Mouse (Mus musculus): ENCODE data around the gene Cfap73. TPM values are rescaled to one million over a fixed set of nuclear protein-coding genes. Genes with fewer than 3 reads are reported as not detected.

The Cfap73 gene
- polyA plus RNA-seq, 1 experiment from 2014 or later: not detected

DNA sequence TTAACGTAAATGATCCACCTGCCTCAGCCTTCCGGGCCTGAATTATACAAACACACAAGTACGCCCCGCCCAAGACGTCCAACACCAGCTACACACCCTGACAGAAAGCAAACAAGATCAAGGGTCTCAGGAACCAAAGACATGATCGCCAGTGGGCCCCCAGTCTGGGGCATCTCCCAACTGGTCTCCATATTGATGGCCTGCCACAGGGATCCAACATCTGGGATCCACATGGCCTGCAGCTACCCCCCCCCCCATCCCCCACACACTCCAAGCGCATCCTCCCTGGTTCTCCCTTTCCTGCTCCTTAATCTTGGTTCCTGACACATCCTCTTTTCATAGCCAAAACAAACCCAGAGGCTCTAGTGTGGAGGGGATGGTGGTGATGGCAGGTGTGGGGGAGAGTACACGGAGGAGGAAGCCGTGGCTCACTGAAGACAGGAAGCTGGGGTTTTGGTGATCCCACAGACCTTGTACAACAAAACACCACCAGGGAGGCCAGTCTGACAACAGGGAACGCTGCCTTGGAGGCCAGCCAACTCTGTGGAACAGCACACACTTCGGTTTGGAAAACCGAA lies 55.4 kb downstream of the Cfap73 start:
- H3K36me3 ChIP-seq (ENCODE audit: insufficient read depth): peaks cover 31% of the 10 kb centered on the region; the same call in 1 of the 2 replicates
- H3K4me3 ChIP-seq (ENCODE audit: low read depth, low read length): no peak overlapping the region
- H3K27ac ChIP-seq (ENCODE audit: low read depth): peak overlapping the region; percentile 44; the same call in 1 of the 2 replicates
- no peak for TF ChIP-seq CTCF (IDR thresholded peaks at IDR 0.05; ENCODE audit: low read depth)
- H3K9me3 ChIP-seq (ENCODE audit: low read depth, low read length): no peaks in the 10 kb centered on the region
- 14% methylated on average over 12 of the region's 12 CpGs for WGBS
- H3K9ac ChIP-seq: no peak overlapping the region
- H3K27me3 ChIP-seq (ENCODE audit: insufficient read depth, low read length): no peaks in the 10 kb centered on the region
- DNase-seq (peak; percentile 82), ATAC-seq (ENCODE audit: insufficient read depth) (peak; percentile 57; the same call in 1 of the 2 replicates)
- peak overlapping the region; percentile 25; the same call in 1 of the 2 replicates for H3K4me2 ChIP-seq
- H3K4me1 ChIP-seq (ENCODE audit: insufficient read depth): peaks cover 21% of the 10 kb centered on the region

Other genes starting within 250 kb of the Cfap73 start
- not detected in 2 replicates for gene Lhx5, start 202.5 kb downstream of the Cfap73 start, polyA plus RNA-seq (2014; fragmentation: Nextera tagmentation; extraction: Ambion mirVana)
- gene Sdsl, start 161.4 kb downstream of the Cfap73 start, polyA plus RNA-seq (2014; fragmentation: Nextera tagmentation; extraction: Ambion mirVana): 3.3 and 4.7 TPM in 2 replicates
- not detected in 2 replicates for gene Sds, start 157.7 kb downstream of the Cfap73 start, polyA plus RNA-seq (2014; fragmentation: Nextera tagmentation; extraction: Ambion mirVana)
- 46.3 and 49.6 TPM in 2 replicates for gene Plbd2, start 130.6 kb downstream of the Cfap73 start, polyA plus RNA-seq (2014; fragmentation: Nextera tagmentation; extraction: Ambion mirVana)
- 2.7 and 3.6 TPM in 2 replicates for gene Slc8b1, start 123.1 kb downstream of the Cfap73 start, polyA plus RNA-seq (2014; fragmentation: Nextera tagmentation; extraction: Ambion mirVana)
- gene Tpcn1, start 45.6 kb downstream of the Cfap73 start, polyA plus RNA-seq (2014; fragmentation: Nextera tagmentation; extraction: Ambion mirVana): 16.5 and 17.0 TPM in 2 replicates
- 0.35 and 0.37 TPM in 2 replicates for gene Iqcd, start 45.2 kb downstream of the Cfap73 start, polyA plus RNA-seq (2014; fragmentation: Nextera tagmentation; extraction: Ambion mirVana)
- 7.2 and 9.5 TPM in 2 replicates for gene Rita1, start 21.6 kb downstream of the Cfap73 start, polyA plus RNA-seq (2014; fragmentation: Nextera tagmentation; extraction: Ambion mirVana)
- 31.5 and 37.2 TPM in 2 replicates for gene Ddx54, start 21.5 kb downstream of the Cfap73 start, polyA plus RNA-seq (2014; fragmentation: Nextera tagmentation; extraction: Ambion mirVana)
- 0.15 TPM in 1 of 2 replicates, not detected in the other for gene Rasal1, start 14.6 kb upstream of the Cfap73 start, polyA plus RNA-seq (2014; fragmentation: Nextera tagmentation; extraction: Ambion mirVana)
- gene Dtx1, start 77.7 kb upstream of the Cfap73 start, polyA plus RNA-seq (2014; fragmentation: Nextera tagmentation; extraction: Ambion mirVana): 2.2 and 2.8 TPM in 2 replicates
- gene Oas2, start 115.6 kb upstream of the Cfap73 start, polyA plus RNA-seq (2014; fragmentation: Nextera tagmentation; extraction: Ambion mirVana): 0.28 and 0.57 TPM in 2 replicates
- gene Oas3, start 143.4 kb upstream of the Cfap73 start, polyA plus RNA-seq (2014; fragmentation: Nextera tagmentation; extraction: Ambion mirVana): 0.05 and 0.07 TPM in 2 replicates
- gene Oas1e, start 161.3 kb upstream of the Cfap73 start, polyA plus RNA-seq (2014; fragmentation: Nextera tagmentation; extraction: Ambion mirVana): not detected in 2 replicates
- 0.32 and 0.68 TPM in 2 replicates for gene Oas1c, start 178.3 kb upstream of the Cfap73 start, polyA plus RNA-seq (2014; fragmentation: Nextera tagmentation; extraction: Ambion mirVana)
- not detected in 2 replicates for gene Oas1f, start 213.1 kb upstream of the Cfap73 start, polyA plus RNA-seq (2014; fragmentation: Nextera tagmentation; extraction: Ambion mirVana)
- not detected in 2 replicates for gene Oas1h, start 227.2 kb upstream of the Cfap73 start, polyA plus RNA-seq (2014; fragmentation: Nextera tagmentation; extraction: Ambion mirVana)